Mouse (Mus musculus) v-Abl transformed pro-B cells (cell line): ENCODE results near the gene Vgll4.

Experiments
- in situ Hi-C, 2 experiments: fragments of 400-800 bp; cut with MboI; formaldehyde crosslinking; loops; one replicate each; pipeline ENCODE4 v1.15.1; 2025; ENCODE audit not compliant: unreplicated experiment in 2 of 2

Vgll4 gene

DNA sequence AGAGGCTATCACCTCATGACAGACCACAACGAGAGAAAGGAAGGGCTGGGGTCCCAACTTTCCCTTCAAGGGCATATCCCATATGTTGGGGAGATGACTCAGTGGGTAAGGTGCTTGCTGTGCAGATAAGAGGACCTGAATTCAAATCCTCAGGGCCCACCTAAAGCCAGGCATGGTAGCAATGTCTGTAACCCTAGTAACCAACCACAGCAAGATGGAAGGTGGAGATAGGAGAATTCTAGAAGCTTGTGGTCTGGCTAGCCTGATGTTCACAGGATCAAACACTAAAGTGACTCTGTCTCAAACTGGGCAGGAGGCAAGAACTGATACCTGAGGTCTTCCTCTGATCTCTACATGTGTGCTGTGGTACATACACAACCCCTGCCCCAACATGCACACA lies 9.9 kb upstream of the Vgll4 start:
- in situ Hi-C loops = no loop called here

DNA sequence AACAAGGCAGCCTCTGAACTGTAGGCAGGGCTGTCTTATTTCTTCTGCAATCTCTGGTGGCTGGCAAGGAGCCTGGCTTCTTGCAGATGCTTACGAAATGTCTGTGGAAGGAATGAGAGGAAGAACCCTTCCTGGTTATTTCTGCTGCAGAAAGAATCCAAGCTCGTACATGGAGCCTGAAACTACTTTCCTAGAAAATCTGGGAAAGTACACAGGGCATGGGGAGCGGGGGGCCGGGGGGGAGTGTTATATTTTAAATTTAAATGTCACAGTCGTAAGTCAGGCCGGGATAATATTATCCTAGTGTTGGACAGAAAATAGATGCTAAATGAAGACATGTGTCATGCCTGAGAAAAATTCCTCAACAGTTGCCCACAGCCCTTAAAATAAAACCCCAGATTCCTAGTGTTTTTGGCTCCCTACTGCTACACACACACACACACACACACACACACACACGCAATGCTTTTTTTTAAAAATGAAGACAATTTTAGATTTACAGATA lies 7.2 kb upstream of the Vgll4 start:
- in situ Hi-C loops = no loop called here

DNA sequence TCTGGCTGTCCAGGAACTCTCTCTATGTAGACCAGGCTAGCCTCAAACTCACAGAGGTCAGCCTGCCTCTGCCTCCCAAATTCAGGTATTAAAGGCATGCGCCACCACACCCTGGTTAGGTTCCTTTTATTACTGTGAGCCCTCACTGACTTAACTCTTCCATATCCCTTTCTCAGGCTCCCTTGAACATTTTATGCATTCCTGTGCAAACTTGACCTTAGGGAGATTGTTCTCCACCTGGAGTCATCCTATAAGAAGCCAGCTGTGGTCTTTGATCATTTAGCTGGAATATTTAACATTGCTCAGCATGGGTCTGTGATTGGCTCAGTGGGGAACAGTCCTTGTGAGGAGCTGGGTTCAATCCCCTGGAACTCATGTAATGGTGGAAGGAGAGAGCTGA lies 4.5 kb upstream of the Vgll4 start:
- in situ Hi-C loops = no loop called here

DNA sequence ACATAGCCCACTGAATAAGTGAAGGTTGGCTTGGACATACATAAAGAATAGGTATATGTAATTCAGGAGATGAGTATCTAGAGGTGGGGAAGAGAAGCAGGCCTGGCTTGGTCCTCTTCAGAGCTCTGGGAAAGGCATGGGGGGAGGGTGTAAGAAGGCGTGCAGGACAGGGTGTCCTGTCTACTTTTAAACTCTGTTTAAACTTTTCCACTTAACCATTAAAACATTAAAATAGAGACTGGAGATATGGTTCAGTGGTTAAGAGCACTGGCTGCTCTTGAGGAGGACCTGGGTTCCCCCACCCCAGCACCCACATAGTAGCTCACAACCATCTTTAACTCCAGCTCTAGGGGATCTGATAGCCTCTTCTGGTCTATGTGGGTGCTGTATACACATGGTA lies 3.2 kb upstream of the Vgll4 start:
- in situ Hi-C loops = no loop called here

DNA sequence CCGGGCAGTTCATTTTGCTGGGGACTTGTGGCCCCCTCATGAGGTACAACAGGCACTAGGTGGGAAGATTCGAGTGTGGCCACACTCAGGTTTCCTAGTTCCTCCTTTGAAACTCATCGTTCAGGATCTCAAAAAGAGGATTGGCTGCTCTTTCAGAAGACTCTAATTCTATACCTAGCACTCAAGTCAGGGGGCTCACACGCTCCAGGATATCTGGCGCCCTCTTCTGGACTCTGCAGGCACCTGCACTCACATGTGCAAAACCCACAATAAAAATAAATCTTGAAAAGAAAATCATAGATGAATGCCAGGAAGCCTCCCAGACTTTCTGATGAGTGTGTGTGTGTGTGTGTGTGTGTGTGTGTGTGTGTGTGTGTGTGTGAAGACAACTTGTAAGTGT lies 1.1 kb upstream of the Vgll4 start:
- in situ Hi-C loops = no loop called here

DNA sequence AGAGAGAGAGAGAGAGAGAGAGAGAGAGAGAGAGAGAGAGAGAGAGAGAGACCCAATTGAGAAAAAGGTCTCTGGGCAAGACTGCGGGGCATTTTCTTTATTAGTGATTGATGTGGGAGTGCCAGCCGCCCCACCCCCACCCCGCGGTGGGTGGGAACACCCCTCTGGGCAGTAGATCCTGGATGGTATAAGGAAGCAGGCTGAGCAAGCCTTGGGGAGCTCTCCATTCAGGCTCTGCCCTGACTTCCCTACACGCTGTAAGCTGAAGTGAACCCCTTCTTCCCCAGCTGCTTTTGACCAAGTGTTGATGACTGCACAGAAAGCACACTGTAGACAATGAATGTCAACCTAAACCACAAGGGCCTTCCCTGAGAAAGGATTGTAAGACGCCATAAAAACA lies 592 bp upstream of the Vgll4 start:
- in situ Hi-C loops = no loop called here

DNA sequence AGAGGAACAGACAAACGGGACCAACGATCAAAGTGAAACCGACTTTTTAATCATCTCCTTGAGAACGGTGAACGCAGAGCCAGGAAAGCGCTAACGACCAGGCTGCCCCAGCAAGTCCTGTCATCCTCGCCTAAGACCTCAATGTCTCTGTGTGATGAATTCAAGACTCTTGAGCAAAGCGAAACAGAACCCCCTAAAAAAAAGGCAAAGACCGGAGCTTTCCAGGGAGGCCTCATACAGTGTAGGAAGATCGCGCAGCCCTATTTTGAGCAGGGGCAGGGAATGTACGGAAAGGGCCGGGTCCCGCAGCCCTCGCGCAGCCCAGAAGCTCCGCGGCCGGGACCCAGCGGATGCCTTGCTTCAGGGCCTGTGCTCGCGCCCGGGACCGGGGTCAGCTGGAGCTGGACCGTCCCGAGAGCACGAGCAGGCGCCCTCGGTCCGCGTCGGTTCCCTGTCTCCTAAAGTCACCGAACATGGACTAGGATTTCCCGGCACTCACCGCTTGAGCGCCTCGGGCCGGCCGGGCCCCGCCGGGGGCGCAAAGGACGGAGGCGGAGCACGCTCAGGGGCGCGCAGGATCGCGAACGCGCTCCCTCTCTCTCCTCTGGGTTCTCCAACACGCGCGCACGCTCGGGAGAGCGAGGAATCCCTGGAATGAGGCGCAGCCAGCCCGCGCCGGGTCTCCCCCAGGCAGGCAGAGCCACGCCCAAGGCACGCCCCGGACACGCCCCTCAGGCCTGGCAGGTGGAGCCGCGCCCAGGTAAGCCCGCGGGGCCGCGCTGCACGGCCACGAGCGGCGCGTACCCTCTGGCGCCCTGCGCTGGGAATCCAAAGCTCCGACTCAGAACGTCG lies 1.2 kb downstream of the Vgll4 start:
- in situ Hi-C loops = no loop called here

DNA sequence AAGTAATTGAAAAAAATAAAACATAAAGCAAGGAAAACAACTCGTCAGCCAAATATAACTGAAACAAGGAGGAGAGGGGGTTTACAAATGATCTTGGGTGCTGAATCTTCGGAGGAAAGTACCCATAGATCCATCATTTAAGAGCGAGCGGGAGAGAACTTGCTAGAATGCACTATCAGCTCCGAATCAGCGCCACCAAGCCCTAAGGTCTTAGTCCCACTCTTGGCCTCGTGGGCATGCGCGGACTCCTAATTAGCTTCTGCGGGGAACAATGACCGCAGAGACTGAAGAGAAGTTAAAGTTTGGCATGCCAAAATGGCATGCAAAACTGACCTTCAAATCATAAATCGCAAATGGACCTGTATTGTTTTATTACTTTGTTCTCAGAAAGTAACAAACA lies 2.2 kb downstream of the Vgll4 start:
- in situ Hi-C loops = no loop called here

DNA sequence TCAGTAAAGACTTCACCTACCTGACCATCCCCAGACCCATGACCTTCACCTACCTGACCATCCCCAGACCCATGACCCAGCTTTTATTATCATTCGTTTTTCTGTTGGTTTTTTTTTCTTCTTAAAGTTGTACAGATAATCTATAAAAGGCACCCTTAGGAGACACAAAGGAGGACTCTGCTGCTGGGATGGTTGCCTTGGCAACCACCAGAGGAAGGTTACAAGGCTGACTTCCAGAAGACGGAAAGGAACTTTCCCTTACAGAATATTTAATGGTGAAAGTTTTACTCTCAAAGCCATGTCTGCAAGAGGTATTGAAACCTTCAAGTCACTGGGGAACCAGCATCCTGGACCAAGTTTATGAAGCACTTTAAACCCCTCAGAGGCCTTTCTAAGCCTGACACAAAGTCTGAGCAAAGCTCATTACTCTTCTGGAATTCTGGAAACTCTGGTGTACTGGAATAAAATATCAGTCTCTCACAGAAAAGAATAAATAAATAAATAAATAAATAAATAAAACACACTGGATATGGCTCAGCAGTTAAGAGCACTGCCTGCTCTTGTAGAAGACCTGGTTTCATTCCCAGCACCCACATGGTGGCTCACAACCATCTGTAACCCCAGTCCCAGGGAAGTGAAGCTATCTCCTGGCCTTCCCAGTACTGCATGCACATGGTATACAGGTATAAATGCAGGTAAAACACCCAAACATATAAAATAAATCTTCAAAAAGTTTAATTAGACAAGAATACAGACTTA lies 3.2 kb downstream of the Vgll4 start:
- in situ Hi-C loops = no loop called here

DNA sequence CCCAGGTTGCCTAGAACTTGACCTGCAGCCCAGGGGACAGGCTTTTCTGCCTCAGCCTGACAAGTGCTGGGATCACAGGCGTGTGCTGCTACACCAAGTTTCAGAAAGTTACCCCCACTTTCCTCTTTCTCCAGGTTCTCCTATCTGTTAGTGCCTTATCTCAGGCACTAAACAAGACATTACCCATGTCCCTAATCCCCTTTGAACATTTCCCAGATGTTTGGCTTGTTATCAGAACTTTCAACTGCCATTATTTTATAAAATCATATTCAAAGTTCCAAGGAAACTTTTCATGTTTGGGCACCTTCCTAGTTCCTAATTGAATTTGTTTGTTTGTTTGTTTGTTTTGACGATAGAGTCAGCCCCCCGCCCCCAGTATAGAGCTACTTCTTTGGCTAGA lies 4.0 kb downstream of the Vgll4 start:
- in situ Hi-C loops = no loop called here

DNA sequence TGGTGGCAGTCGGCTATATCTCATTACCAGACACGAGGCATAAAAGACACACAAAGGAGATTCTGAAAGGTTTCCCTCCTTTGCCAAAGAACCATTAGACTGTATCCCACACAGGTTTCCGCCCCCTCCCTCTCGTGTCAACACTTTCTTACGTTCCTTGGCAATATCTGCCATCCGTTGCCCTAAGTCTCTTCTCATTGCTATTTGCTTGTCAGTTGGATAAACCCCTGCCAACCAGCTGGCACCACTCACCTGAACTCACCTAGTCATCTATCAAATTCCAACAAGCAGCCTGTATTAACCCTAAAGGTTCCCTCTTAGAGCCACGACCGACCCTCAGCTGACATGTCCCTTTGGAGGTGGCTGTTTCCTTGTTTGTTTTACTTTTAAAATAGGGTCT lies 4.4 kb downstream of the Vgll4 start:
- in situ Hi-C loops = no loop called here

DNA sequence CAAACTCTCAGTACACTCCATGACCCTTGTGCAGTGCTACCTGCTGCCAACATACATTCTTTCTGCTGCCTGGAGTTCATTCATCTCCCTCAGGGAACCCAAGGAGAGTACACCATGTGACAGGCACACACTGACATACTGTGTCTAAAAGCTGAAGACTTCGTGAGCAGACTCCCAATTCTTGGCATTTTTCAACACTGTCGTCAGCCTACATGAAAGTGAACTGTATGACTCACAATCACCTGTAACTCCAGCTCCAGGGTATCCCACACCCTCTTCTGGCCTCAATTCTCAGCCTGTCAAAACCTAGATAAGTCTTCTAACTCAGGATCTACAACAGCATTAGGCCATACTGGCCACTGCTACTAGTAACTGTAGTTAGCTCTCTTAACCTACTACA lies 5.6 kb downstream of the Vgll4 start:
- in situ Hi-C loops = no loop called here

DNA sequence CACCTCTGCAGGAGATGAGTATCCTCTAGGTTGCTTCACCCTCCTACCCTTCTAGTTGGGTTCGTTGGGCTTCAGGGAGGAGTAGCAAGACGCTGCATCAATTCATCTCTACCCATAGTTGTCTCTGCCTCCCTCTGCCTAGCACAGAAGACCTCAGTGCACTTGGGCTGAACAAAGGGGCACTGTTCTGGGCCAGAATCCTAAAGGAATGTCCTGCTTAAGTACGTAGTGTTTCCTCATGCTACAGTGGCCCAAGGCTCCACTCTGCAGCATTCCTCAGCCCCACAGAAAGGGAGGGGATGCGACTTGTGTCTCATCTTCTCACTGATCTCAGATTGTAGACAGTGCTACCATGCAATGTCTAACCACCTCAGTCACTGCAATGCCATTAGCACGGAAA lies 6.2 kb downstream of the Vgll4 start:
- in situ Hi-C loops = no loop called here

DNA sequence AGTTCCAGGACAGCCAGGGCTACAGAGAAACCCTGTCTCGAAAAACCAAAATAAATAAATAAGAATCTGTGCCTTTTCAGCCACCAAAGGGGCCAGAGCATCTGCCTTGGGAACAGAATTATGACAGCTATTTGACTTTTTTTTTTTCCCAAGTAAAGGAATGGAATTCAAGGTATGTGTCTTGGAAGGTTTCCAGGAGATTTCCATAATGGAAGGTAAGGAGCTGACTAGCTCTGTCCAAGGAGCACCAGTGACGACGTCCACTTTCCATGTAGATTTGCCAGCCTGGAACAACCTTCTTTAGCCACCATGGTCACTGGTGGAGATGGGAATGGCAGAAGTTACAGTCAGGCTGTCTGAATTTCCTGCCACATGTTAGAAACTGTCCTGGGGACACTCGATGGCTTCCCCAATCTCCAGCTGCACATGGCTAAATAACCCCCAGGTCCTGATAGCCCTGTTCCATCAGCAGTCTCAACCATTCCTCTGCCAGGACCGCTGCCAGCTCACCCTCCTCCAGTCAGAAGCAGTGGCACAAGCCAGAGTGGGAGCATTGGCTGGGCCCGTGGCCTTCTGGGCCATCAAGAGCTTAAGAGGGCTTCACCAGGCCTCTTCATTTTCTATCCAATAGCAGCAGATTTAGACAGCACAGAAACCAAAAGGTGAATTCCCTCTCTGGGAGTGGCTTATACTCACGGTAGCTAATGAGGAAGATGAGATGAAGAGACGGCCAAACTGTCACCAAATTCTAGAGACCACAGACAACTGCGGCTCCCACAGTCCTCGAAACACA lies 8.3 kb downstream of the Vgll4 start:
- in situ Hi-C loops = no loop called here

DNA sequence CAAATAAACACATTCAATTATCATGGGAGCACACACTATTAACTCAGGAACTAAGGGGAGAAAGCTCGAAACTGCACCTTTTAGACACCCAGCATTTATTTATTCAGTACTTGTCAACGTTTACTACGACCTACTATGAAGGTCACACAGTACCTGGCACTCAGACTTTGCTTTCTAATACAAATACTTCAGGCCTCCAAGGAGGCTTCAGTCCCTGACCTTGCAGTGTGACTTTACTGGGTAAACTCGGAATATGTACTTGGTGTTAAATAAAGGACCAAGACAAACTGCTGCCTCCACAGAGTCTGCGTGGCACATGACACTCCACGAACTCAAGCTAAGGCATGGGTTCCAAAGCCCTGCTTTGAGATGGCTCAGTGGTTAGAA lies 10.8 kb downstream of the Vgll4 start:
- in situ Hi-C loops = no loop called here

DNA sequence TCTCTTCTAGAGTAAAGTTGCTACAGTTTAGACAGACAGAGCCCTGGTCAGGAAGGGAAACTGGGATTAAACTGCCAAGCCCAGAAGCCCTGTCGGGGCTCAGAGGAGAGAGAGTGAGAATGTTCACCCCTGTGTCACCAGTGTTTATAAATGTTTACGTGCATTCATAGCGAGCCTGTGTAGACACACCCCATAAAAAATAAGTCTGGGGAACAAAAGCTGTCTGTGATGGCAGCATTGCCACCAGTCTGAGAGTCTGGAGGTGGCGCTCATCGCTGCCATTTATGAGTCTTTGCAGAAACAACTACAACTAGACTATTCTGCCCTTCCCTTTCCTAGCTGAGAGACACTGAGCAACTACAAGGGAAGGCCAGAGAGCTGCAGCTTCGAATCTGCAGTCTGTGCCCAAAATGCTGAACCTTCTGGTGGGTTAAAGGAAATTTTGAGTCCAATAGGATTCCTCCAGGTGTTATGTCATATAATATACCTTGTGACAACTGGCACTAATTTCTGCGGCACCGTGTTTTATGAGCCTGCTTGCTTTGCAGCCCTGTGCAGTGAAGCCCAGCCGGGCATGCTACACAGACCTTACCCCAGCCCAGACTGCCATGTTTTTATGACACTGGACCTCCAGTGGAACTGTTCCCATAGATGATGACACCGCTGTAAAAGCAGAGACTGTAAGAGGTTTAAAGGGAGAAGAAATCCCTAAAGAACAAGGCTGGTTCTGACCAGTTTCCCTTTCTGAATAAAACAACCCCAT lies 11.4 kb downstream of the Vgll4 start:
- in situ Hi-C loops = no loop called here

DNA sequence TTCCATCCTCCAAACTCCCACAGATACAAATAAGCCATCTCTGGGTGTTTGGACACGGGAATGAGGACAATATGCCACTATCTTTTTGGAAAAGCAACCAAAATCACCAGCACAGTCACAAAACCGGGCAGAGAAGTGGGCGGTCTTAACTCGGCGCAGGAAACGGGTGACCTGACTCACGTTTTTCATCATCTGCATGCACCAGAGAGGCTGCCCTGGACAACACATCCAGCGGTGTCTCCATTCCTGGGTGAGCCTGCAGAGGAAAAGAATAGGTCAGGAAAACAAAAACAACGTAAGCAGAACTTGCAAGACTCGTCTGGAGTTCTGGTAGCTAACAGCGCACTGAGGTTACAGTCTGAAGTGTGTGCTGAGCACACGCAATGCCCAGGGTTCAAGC lies 12.0 kb downstream of the Vgll4 start:
- in situ Hi-C loops = no loop called here

DNA sequence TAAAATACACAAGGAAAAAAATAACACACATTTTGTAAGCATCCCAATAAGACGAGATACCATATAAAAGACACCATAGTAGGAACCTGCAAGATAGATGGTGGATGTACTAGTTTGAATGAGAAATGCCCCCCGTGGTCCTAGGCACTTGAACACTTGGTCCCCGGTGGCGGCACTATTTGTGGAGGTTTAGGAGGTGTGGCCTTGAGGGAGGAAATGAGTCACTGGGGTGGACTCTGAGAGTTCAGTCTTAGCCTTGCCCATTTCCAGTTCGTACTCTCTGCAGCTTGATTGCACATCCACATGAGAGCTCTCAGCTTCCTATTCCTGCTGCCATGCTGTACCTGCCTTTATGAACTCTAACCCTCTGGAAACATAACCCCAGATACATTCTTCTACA lies 15.3 kb downstream of the Vgll4 start:
- in situ Hi-C loops = no loop called here

DNA sequence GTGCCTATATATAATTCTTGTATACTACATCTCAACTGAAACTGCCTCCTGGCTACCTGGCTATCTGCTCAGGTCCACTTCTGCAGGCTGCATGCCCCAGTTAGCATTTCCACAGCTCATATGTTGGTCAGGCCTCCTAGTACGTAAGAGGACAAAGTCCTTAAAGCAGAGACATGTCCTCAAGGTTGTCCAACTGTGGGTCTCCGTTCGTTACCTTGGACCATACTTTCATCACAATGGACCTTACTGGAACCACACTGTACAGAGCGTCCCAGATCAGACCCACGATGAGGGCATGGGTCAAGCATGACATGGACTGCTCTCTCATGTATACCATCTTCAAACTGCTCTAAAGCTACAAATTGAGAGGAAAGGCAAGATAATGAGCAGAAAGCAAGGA lies 16.2 kb downstream of the Vgll4 start:
- in situ Hi-C loops = no loop called here

DNA sequence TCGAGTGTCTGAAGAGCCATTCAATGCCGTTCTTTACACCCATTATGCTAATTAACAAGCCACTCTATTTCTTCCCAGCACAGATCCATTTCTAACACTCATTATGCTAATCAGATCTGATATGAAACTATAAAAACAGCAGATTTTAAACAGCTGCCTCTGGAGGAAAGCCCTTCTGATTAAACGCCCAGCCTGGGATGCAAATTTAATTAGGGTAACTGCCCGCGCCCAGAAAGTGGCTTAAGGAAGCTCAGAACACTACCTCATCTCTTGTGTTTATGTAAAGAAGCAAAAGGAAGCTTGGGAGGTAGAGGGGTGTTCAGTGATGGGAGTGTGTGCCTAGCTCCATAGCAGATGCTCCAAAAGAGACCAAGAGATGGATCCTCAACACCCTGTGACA lies 17.4 kb downstream of the Vgll4 start:
- in situ Hi-C loops = no loop called here
